Mouse (Mus musculus) forebrain, embryonic 11.5 days (tissue): ENCODE results near the gene Nhp2. TPM values are rescaled to one million over a fixed set of nuclear protein-coding genes. Genes with fewer than 3 reads are reported as not detected.

Experiments used
- ATAC-seq: fragments of 200-750 bp; cut with Nextera tagmentation; replicated peaks from 2 replicates; pipeline ENCODE4 v1.8.0; 2017; ENCODE audit warnings: moderate TSS enrichment; ENCODE audit not compliant: low FRiP score
- DNase-seq: peaks from one replicate; pipeline ENCODE4 v3.0.0-alpha.2; 2017; ENCODE audit warnings: low spot score
- H3K27ac ChIP-seq: fragments of 300-500 bp; sonication (generic); 2 replicates; pipeline ENCODE4 v1.5.1; 2014; ENCODE audit warnings: low read depth, low read length
- H3K27me3 ChIP-seq: fragments of 300-500 bp; sonication (generic); 2 replicates; pipeline ENCODE4 v1.6.1; 2014; ENCODE audit warnings: mild to moderate bottlenecking, low read length, mixed read lengths; ENCODE audit not compliant: control insufficient read depth, insufficient read depth
- H3K36me3 ChIP-seq: fragments of 300-500 bp; sonication (generic); 2 replicates; pipeline ENCODE4 v1.6.1; 2014; ENCODE audit warnings: mild to moderate bottlenecking, low read length, moderate library complexity, mixed read lengths; ENCODE audit not compliant: control insufficient read depth, insufficient read depth
- H3K4me1 ChIP-seq: fragments of 300-500 bp; sonication (generic); replicated peaks from 2 replicates; pipeline ENCODE4 v1.6.1; 2014; ENCODE audit warnings: low read length, mixed read lengths; ENCODE audit not compliant: control insufficient read depth, insufficient read depth
- H3K4me2 ChIP-seq: fragments of 300-500 bp; sonication (generic); 2 replicates; pipeline ENCODE4 v1.6.1; 2014; ENCODE audit warnings: low read depth, mild to moderate bottlenecking, low read length, moderate library complexity, mixed read lengths; ENCODE audit not compliant: severe bottlenecking
- H3K4me3 ChIP-seq: fragments of 300-500 bp; sonication (generic); 2 replicates; pipeline ENCODE4 v1.5.1; 2014; ENCODE audit warnings: low read depth, low read length
- H3K9ac ChIP-seq: fragments of 300-500 bp; sonication (generic); 2 replicates; pipeline ENCODE4 v1.6.1; 2014; ENCODE audit warnings: low read length
- H3K9me3 ChIP-seq: fragments of 300-500 bp; sonication (generic); 2 replicates; pipeline ENCODE4 v1.6.1; 2016; ENCODE audit warnings: low read length, mixed read lengths; ENCODE audit not compliant: control insufficient read depth
- WGBS: fragments of 180-500 bp; shearing (Covaris S2); extraction: QIAGEN DNeasy Blood & Tissue Kit; methylation state at CpG from one replicate; pipeline ENCODE4 v1.1.7; 2014; 5-methylcytosine and 5-hydroxymethylcytosine counted together
- polyA plus RNA-seq: library from polyadenylated mRNA; unstranded; fragments of >200 nt; fragmentation: Nextera tagmentation; extraction: Ambion mirVana; gene quantifications from 2 replicates; pipeline ENCODE4 v1.2.1, GENCODE M21; 2014

Gene Nhp2
- polyA plus RNA-seq, 1 experiment from 2014 or later, result 154 TPM

DNA sequence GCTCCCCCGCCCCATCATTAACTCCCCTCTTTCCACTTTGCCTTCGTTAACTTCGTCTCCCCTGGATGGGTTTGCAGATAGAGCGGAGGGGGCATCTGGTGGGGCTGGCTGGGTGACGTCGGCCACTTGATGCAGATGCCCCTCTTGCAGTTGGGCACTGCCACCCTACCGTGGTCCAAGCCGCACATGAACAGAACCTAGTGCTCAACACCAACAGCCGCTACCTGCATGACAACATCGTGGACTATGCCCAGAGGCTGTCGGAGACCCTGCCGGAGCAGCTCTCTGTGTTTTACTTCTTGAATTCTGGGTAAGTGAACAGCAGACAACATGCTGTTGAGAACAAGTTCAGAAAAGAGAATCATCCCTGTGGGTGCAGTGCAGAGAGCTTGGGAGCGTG lies 33.1 kb upstream of the Nhp2 start:
- Histone ChIP-seq H3K27me3 (no peaks in the 10 kb centered on the region), H3K4me3 (no peak overlapping the region), H3K9me3 (no peaks in the 10 kb centered on the region), H3K4me2 (no peak overlapping the region), H3K27ac (no peak overlapping the region), H3K9ac (no peak overlapping the region), H3K36me3 (peaks cover 31% of the 10 kb centered on the region), H3K4me1 (peaks cover 10% of the 10 kb centered on the region)
- 91% methylated on average over 13 of the region's 13 CpGs for WGBS
- DNase-seq (peak; percentile 61), ATAC-seq (no peak)

DNA sequence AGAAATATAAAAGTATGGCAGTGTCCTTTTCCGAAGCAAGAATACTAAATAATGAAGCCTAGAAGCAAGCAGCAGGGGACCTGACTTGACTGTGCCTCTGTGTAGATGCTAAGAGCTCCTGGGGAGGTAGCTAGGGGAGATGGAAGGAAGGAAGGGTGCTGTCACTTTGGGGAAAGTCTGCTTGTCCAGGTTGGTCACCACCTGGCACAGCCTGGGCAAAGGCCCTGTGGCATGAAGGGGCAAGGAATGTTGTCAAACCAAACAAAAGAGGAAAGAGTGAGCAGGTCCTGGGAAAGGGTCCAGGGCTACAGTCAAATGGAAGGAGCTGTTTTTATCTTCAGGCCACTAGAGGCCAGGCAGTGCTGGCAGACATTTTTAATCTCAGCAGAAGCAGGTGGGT lies 32.5 kb upstream of the Nhp2 start:
- Histone ChIP-seq H3K9me3 (no peaks in the 10 kb centered on the region), H3K27ac (no peak overlapping the region), H3K36me3 (peaks cover 33% of the 10 kb centered on the region), H3K4me3 (no peak overlapping the region), H3K4me2 (no peak overlapping the region), H3K27me3 (no peaks in the 10 kb centered on the region), H3K4me1 (peaks cover 10% of the 10 kb centered on the region), H3K9ac (no peak overlapping the region)
- DNase-seq (peak; percentile 49), ATAC-seq (no peak)
- WGBS, result 86% methylated on average over 1 of the region's 1 CpGs

DNA sequence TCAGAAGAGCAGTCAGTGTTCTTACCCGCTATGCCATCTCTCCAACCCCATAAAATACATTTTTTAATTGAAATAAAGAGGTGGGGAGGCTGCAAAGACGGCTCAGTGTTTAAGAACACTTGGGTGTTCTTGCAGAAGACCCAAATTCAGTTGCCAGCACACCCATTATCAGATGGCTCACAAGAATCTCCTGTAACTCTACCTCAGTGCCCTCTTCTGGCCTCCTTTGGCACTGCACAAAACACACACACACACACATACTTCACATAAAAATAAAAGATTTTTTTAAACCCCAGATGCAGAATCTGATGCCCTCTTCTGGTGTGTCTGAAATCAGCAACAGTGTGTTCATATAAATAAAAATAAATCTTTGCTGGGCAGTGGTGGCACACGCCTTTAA lies 30.7 kb upstream of the Nhp2 start:
- WGBS, result 93% methylated on average over 3 of the region's 3 CpGs
- no peak overlapping the region for H3K4me2 ChIP-seq
- H3K9me3 ChIP-seq, result no peaks in the 10 kb centered on the region
- H3K4me3 ChIP-seq, result no peak overlapping the region
- H3K9ac ChIP-seq, result no peak overlapping the region
- H3K36me3 ChIP-seq, result peaks cover 42% of the 10 kb centered on the region
- DNase-seq (peak; percentile 53), ATAC-seq (no peak)
- no peak overlapping the region for H3K27ac ChIP-seq
- peaks cover 6% of the 10 kb centered on the region for H3K4me1 ChIP-seq
- no peaks in the 10 kb centered on the region for H3K27me3 ChIP-seq

DNA sequence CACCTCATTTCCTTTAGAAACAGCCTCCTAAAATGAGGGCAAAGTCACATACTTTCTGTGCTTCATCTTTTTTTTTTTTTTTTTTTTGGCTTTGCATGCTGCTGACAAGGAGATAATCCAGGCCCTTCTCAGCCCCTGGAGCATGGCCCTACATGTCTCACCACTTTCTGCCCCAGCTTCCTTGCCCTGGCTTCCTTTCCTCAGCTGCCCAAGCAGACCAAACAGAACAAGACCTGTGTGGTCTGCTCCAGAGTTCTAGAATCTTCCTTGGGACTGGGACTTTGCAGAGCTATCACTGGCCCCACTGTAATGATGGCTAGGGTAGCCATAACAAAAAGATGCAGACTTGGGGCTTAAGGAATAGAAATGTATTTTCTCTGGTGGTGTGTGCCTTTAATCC lies 29.5 kb upstream of the Nhp2 start:
- Histone ChIP-seq H3K4me1 (peaks cover 2% of the 10 kb centered on the region; the same call in 1 of the 2 replicates), H3K9ac (no peak overlapping the region), H3K27me3 (no peaks in the 10 kb centered on the region), H3K9me3 (no peaks in the 10 kb centered on the region), H3K4me3 (no peak overlapping the region), H3K4me2 (no peak overlapping the region), H3K36me3 (peaks cover 44% of the 10 kb centered on the region), H3K27ac (no peak overlapping the region)
- DNase-seq (no peak), ATAC-seq (no peak)

DNA sequence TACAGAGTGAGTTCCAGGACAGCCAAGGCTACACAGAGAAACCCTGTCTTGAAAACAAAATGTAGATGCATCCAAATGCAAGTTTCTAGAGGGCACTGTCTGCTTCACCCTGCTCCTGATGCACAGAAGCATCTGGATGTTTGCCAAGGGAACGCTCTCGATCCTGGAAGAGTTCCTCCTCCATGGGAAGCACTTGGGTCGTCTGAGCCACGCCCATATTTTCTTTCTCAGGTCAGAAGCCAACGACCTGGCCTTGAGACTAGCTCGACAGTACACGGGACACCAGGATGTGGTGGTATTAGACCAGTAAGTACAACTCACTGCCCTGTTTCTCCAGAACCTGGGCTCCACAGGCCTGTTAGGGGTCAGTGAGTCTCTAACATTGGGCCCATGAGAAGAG lies 28.4 kb upstream of the Nhp2 start:
- Histone ChIP-seq H3K9ac (no peak overlapping the region), H3K4me1 (no peaks in the 10 kb centered on the region), H3K36me3 (peaks cover 45% of the 10 kb centered on the region), H3K4me3 (no peak overlapping the region), H3K9me3 (no peaks in the 10 kb centered on the region), H3K4me2 (no peak overlapping the region), H3K27me3 (no peaks in the 10 kb centered on the region), H3K27ac (no peak overlapping the region)
- 90% methylated on average over 7 of the region's 7 CpGs for WGBS
- no peak for DNase-seq
- ATAC-seq, result no peak

DNA sequence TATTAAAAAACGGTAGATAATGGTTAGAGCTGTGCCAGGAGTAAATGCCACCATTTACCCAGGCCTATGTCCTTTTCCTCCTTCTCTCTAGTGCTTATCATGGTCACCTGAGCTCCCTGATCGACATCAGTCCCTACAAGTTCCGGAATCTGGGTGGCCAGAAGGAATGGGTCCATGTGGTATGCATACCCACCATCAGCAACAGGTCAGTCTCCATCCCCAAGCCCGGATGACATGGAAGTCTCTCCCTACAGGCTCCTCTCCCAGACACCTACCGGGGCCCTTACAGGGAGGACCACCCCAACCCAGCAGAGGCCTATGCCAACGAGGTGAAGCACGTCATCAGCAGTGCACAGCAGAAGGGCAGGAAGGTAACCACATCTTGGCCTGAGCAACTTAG lies 27.6 kb upstream of the Nhp2 start:
- Histone ChIP-seq H3K27me3 (no peaks in the 10 kb centered on the region), H3K9ac (no peak overlapping the region), H3K4me2 (no peak overlapping the region), H3K27ac (no peak overlapping the region), H3K4me3 (no peak overlapping the region), H3K36me3 (peaks cover 43% of the 10 kb centered on the region), H3K9me3 (no peaks in the 10 kb centered on the region), H3K4me1 (no peaks in the 10 kb centered on the region)
- ATAC-seq (no peak), DNase-seq (peak; percentile 53)
- 93% methylated on average over 7 of the region's 7 CpGs for WGBS

DNA sequence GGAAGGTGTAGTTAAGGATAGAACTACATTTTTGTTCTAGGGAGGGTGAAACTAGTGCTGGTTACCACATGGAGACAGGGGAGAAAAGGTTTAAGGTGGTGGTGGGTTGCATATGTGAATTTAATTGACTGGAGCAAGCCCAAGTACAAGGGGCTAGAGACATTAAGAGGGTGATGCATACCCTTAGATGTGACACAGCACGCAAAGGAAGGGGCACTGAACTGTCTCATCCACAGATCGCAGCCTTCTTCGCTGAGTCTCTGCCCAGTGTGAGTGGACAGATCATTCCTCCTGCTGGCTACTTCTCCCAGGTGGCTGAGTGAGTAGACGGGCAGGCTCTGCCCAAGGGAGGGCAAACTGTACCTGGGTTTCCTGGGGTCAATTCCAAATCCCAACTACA lies 26.2 kb upstream of the Nhp2 start:
- Histone ChIP-seq H3K4me3 (no peak overlapping the region), H3K9me3 (no peaks in the 10 kb centered on the region), H3K4me1 (no peaks in the 10 kb centered on the region), H3K27me3 (no peaks in the 10 kb centered on the region), H3K4me2 (no peak overlapping the region), H3K9ac (no peak overlapping the region), H3K36me3 (peaks cover 39% of the 10 kb centered on the region), H3K27ac (no peak overlapping the region)
- no peak for ATAC-seq
- 94% methylated on average over 4 of the region's 4 CpGs for WGBS
- DNase-seq, result peak; percentile 47

DNA sequence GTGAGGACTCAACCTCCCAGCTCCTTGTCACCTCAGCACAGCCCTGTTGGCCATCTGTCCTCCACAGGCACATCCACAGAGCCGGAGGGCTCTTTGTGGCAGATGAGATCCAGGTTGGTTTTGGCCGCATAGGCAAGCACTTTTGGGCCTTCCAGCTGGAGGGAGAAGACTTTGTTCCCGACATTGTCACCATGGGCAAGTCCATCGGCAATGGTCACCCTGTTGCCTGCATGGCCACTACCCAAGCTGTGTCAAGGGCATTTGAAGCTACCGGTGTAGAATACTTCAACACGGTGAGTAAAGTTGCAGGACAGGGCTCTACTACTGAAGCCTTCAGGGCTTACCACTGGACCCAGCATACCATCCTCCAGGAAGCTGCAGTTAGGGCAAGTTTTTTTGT lies 25.7 kb upstream of the Nhp2 start:
- no peak overlapping the region for H3K9ac ChIP-seq
- no peaks in the 10 kb centered on the region for H3K9me3 ChIP-seq
- peaks cover 41% of the 10 kb centered on the region for H3K36me3 ChIP-seq
- H3K4me2 ChIP-seq, result no peak overlapping the region
- H3K4me3 ChIP-seq, result no peak overlapping the region
- no peaks in the 10 kb centered on the region for H3K27me3 ChIP-seq
- H3K27ac ChIP-seq, result no peak overlapping the region
- DNase-seq (no peak), ATAC-seq (no peak)
- WGBS, result 94% methylated on average over 6 of the region's 6 CpGs
- H3K4me1 ChIP-seq, result no peaks in the 10 kb centered on the region

DNA sequence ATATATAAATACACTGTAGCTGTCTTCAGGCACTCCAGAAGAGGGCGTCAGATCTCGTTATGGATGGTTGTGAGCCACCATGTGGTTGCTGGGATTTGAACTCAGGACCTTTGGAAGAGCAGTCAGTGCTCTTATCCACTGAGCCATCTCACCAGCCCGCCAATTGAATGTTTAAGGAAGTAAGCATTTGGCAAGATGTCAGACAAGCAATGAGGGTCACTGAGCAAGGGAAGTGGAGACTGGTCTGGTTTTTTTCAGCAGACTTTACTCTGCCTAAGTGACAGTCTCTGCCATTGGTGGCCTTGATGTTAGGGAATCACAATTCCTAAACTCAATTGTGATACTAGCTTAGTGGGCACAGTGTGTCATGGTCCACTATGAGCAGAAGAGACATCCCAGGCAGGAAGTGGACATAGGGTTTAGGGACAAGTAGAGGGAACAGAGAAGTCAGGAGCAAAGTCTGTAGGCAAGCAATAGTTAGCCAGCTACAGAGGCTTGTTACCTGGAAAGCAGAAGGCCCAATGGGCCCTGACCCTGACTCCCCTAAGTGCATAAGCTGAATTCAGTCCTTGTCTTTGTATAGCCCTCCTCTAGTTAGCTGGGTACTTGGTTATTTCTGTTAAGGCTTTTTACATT lies 24.7 kb upstream of the Nhp2 start:
- no peak overlapping the region for H3K4me3 ChIP-seq
- no peaks in the 10 kb centered on the region for H3K9me3 ChIP-seq
- WGBS, result 87% methylated on average over 3 of the region's 3 CpGs
- no peak overlapping the region for H3K9ac ChIP-seq
- H3K36me3 ChIP-seq, result peaks cover 39% of the 10 kb centered on the region
- H3K27me3 ChIP-seq, result no peaks in the 10 kb centered on the region
- no peak for ATAC-seq
- no peak overlapping the region for H3K27ac ChIP-seq
- DNase-seq, result peak; percentile 47
- H3K4me1 ChIP-seq, result 0 out of 2 replicates have a peak, but pooled peaks cover 2% of the 10 kb centered on the region
- H3K4me2 ChIP-seq, result no peak overlapping the region
